9 mouse cellular contexts compared by ENCODE assay signal in the genomic region with DNA sequence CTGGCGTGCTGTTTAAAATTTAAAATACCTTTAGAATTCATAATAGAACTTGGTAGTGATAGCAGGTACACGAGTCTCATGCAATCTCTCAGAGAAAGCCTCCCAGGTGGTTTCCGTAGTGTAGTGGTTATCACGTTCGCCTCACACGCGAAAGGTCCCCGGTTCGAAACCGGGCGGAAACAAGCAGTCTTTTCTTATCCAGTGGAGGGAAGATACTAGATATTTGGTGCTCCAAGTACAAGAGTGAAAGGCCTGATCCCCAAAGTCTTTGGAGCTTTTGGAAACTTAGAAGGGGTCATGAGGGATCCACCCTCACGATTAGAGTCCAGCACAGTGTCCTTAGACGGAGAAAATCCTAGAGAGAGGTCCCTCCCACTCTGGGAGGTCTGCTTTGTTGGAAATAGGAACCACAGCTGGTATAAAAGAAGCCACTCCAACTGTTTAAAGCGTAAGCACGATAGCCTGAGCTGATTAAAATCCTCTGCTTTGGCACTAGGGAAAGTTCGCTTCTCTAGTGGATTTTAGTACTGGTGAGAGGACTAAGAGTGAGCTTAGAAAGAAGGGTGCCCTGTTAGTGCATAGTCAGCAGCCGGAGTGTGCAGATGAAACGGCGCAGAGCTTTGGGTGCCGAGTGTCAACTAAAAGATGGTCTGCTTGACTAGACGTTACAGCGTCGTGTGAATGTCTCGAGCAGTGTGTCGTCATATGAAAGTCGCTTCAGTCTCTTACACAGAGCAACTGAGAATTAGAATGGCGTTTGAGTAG. TPM values are rescaled to one million over a fixed set of nuclear protein-coding genes. Genes with fewer than 3 reads are reported as not detected.
A peak's percentile ranks its signal among the peaks of the same experiment; 100 is the strongest.
DNase-seq lines count a peak whose midpoint lies in the region; ATAC-seq and TF ChIP-seq lines count a peak whose summit lies in the region.
"Had no signal": no experiment of that assay in that cellular context is flagged by ENCODE, and none has a peak within 500 bp of the region (broad histone marks: within the 10 kb centered on the region; RNA-seq: fewer than 3 reads in every experiment).

No protein-coding gene starts in this region.

- ATAC-seq in kidney, embryonic 16.5 days (ENCODE audit: low FRiP score, low TSS enrichment): no peak
- no peak for ATAC-seq in heart, postnatal 0 days (ENCODE audit: insufficient read depth, low read depth)
- no peak for ATAC-seq in neural tube, embryonic 12.5 days (ENCODE audit: low FRiP score, low read depth)

- H3K4me2 ChIP-seq in kidney, embryonic 16.5 days (replicated peaks; ENCODE audit: low read depth, low read length): 0 out of 2 replicates have a peak overlapping the region, but pooled peaks have one; percentile 3
- H3K4me2 ChIP-seq in heart, postnatal 0 days (ENCODE audit: low read depth, low read length): peak overlapping the region; percentile 46; the same call in 1 of the 2 replicates
- H3K4me2 ChIP-seq in neural tube, embryonic 12.5 days (replicated peaks): 0 out of 2 replicates have a peak overlapping the region, but pooled peaks have one; percentile 9

- H3K36me3 ChIP-seq in kidney, embryonic 16.5 days (ENCODE audit: insufficient read depth, low read length): no peaks in the 10 kb centered on the region
- no peaks in the 10 kb centered on the region for H3K36me3 ChIP-seq in heart, postnatal 0 days (replicated peaks; ENCODE audit: control insufficient read depth, insufficient read depth, low read length)
- H3K36me3 ChIP-seq in neural tube, embryonic 12.5 days: no peaks in the 10 kb centered on the region
- H3K36me3 ChIP-seq: embryonic facial prominence, embryonic 13.5 days had no signal

- no peak for TF ChIP-seq CTCF in heart, postnatal 0 days (IDR thresholded peaks at IDR 0.05; ENCODE audit: low read depth)
- TF ChIP-seq CTCF in lung, adult 2 months (IDR thresholded peaks at IDR 0.05; ENCODE audit: insufficient read depth, low read length): no peak

- DNase-seq in kidney, postnatal 36 days: no peak
- peak; percentile 20 for DNase-seq in NIH3T3 (ENCODE audit: low read depth)
- no peak for DNase-seq in heart, postnatal 0 days (ENCODE audit: low spot score)
- no peak for DNase-seq in layer of hippocampus, postnatal 25 days (ENCODE audit: extremely low spot score in 1 of 2, low spot score in 1 of 2)
- no peak for DNase-seq in lung, adult 2 months
- no peak for DNase-seq in cerebellum, adult 11-12 months

- no peak overlapping the region for H3K27ac ChIP-seq in kidney, embryonic 16.5 days (ENCODE audit: low read length)
- no peak overlapping the region for H3K27ac ChIP-seq in heart, postnatal 0 days (ENCODE audit: low read depth)
- H3K27ac ChIP-seq in neural tube, embryonic 12.5 days: no peak overlapping the region
- H3K27ac ChIP-seq: embryonic facial prominence, embryonic 13.5 days had no signal

- no peak for TF ChIP-seq POLR2A in lung, adult 2 months (IDR thresholded peaks at IDR 0.05; ENCODE audit: borderline replicate concordance, extremely low read depth, low read depth, low read length)

- H3K27me3 ChIP-seq in kidney, embryonic 16.5 days (ENCODE audit: insufficient read depth, low read length): peaks cover 89% of the 10 kb centered on the region
- H3K27me3 ChIP-seq in heart, postnatal 0 days (ENCODE audit: control insufficient read depth, insufficient read depth, low read length): peaks cover 95% of the 10 kb centered on the region
- H3K27me3 ChIP-seq in neural tube, embryonic 12.5 days (replicated peaks): peaks cover 87% of the 10 kb centered on the region

- WGBS in kidney, embryonic 16.5 days: 5% methylated on average over 27 of the region's 27 CpGs
- 9% methylated on average over 27 of the region's 27 CpGs for WGBS in heart, postnatal 0 days
- WGBS in neural tube, embryonic 12.5 days: 4% methylated on average over 27 of the region's 27 CpGs
- WGBS in lung, adult 2 months: 8% methylated on average over 27 of the region's 27 CpGs

- no peak for TF ChIP-seq EP300 in heart, postnatal 0 days (IDR thresholded peaks at IDR 0.05; ENCODE audit: low read depth)

- H3K9ac ChIP-seq in kidney, embryonic 16.5 days (replicated peaks; ENCODE audit: low read length): no peak overlapping the region
- H3K9ac ChIP-seq in heart, postnatal 0 days (replicated peaks; ENCODE audit: low read depth, low read length): no peak overlapping the region
- H3K9ac ChIP-seq in neural tube, embryonic 12.5 days: no peak overlapping the region
- H3K9ac ChIP-seq: embryonic facial prominence, embryonic 13.5 days had no signal

- H3K9me3 ChIP-seq in kidney, embryonic 16.5 days (ENCODE audit: low read length): no peaks in the 10 kb centered on the region
- 0 out of 2 replicates have a peak, but pooled peaks cover 4% of the 10 kb centered on the region for H3K9me3 ChIP-seq in heart, postnatal 0 days (replicated peaks; ENCODE audit: control insufficient read depth, low read length)
- H3K9me3 ChIP-seq in neural tube, embryonic 12.5 days: no peaks in the 10 kb centered on the region
- H3K9me3 ChIP-seq: embryonic facial prominence, embryonic 13.5 days had no signal

- peak overlapping the region; percentile 10; the same call in 1 of the 2 replicates for H3K4me3 ChIP-seq in kidney, embryonic 16.5 days (ENCODE audit: low read length)
- peak overlapping the region; percentile 31; the same call in 1 of the 2 replicates for H3K4me3 ChIP-seq in heart, postnatal 0 days (ENCODE audit: low read depth, low read length)
- H3K4me3 ChIP-seq in neural tube, embryonic 12.5 days: no peak overlapping the region
- no peak overlapping the region for H3K4me3 ChIP-seq in lung, adult 2 months (replicated peaks; ENCODE audit: extremely low read depth, low read depth, low read length)

- H3K4me1 ChIP-seq in kidney, embryonic 16.5 days (ENCODE audit: insufficient read depth, low read length): 0 out of 2 replicates have a peak, but pooled peaks cover 4% of the 10 kb centered on the region
- no peaks in the 10 kb centered on the region for H3K4me1 ChIP-seq in heart, postnatal 0 days (ENCODE audit: control insufficient read depth, insufficient read depth)
- H3K4me1 ChIP-seq in neural tube, embryonic 12.5 days: 0 out of 2 replicates have a peak, but pooled peaks cover 8% of the 10 kb centered on the region
- H3K4me1 ChIP-seq in lung, adult 2 months (ENCODE audit: control insufficient read depth, insufficient read depth, low read length): peaks cover 5% of the 10 kb centered on the region

RNA-seq across cellular contexts. Expression of gene Fcgr1, which starts 39.0 kb away (rescaled TPM):
- polyA plus RNA-seq in kidney, embryonic 16.5 days (2015; fragmentation: Nextera tagmentation; extraction: Ambion mirVana): 1.9 and 2.7 TPM in 2 replicates
- 1.1 and 3.0 TPM in 2 replicates for total RNA-seq in heart, postnatal 0 days (2014; rRNA removed; ENCODE audit: low replicate concordance)
- polyA plus RNA-seq in heart, postnatal 0 days (2015; fragmentation: Nextera tagmentation; extraction: Ambion mirVana): 1.2 and 1.5 TPM in 2 replicates
- polyA plus RNA-seq in neural tube, embryonic 12.5 days (2016; fragmentation: Nextera tagmentation; extraction: Ambion mirVana): 1.4 and 1.5 TPM in 2 replicates
- 1 to 10 TPM; 2.9 to 3.3 TPM for total RNA-seq in layer of hippocampus, postnatal 25 days (2021)
- polyA plus RNA-seq in lung, adult 2 months (2012; rRNA removed): 2.9 and 3.6 TPM in 2 replicates

Comparison
In these comparisons a context has a peak if more than half of its experiments do, and no peak if none do; other contexts are left out.
1. H3K4me3 ChIP-seq: peak in kidney, embryonic 16.5 days (single experiment) and heart, postnatal 0 days (single experiment); none in neural tube, embryonic 12.5 days (single experiment) and lung, adult 2 months (single experiment).
2. Peak in every context shown above with its lines, with median percentiles within 50 percentile points of each other: H3K4me2 ChIP-seq.